Mouse (Mus musculus): ENCODE measurements at regions not wholly inside any gene's neighbourhood (a gene's known extent, or its start where the extent isn't known, plus 50 kb on each side); places are given as distances from the start of the nearest gene placed in this dataset.

DNA sequence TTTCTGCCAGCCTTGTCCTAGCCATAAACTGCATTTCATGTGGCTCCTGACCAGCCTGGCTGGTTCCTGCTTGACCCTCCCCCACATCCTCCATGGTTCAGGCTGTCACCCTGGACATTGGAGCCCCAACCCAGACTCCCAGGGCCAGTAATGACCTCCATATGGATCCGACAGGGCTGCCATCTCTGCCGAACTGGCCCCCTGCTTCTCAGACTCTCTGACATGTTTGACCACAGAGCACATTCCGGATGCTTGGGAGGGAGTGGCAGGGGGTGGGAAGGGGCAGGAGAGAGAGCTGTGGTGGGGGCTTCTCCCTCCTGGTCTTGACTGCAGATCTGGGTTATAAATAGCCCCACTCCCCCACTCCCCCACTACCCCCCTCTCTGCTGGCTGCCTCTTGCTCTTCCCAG lies 59.0 kb upstream of the Actrt2 start:
- WGBS, result 49% methylated on average over 3 of the region's 3 CpGs
- no peaks in the 10 kb centered on the region; the same call in 1 of the 2 replicates for H3K4me1 ChIP-seq (ENCODE audit: control insufficient read depth, insufficient read depth, low read depth, low read length)
- no peak for ATAC-seq
- no peak overlapping the region for H3K4me3 ChIP-seq (ENCODE audit: low read length)
- no peaks in the 10 kb centered on the region for H3K27me3 ChIP-seq (replicated peaks; ENCODE audit: control insufficient read depth, insufficient read depth, low read length)
- H3K9me3 ChIP-seq (ENCODE audit: control insufficient read depth, low read length), result no peaks in the 10 kb centered on the region
- H3K9ac ChIP-seq (ENCODE audit: low read depth, low read length), result no peak overlapping the region; the same call in 1 of the 2 replicates
- H3K27ac ChIP-seq (ENCODE audit: low read depth, low read length), result no peak overlapping the region
- H3K36me3 ChIP-seq (ENCODE audit: control insufficient read depth, insufficient read depth, low read length), result no peaks in the 10 kb centered on the region
- no peak overlapping the region for H3K4me2 ChIP-seq (ENCODE audit: low read length)

DNA sequence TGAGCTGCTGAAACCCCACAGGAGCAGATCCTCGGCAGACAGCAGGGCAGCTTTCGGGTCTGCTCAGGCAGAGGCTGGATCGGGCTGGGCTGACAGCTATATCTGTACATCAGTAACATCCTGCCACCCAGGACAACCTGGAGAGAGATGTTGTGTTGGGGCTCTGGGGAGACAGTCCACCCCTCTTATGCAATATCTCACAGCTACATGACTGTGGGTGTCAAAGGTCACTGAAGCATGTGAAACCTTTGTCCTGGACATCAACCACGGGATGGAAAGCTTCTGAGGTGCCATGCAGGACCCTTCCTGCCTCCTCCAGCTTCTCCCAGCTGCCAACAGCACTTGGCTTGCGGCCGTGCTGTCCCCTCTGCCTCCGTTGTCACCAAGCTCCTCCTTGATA lies 60.3 kb upstream of the Actrt2 start:
- Histone ChIP-seq H3K36me3 (ENCODE audit: control insufficient read depth, insufficient read depth, low read length) (no peaks in the 10 kb centered on the region), H3K9me3 (ENCODE audit: control insufficient read depth, low read length) (no peaks in the 10 kb centered on the region), H3K9ac (ENCODE audit: low read depth, low read length) (no peak overlapping the region), H3K27ac (ENCODE audit: low read depth, low read length) (no peak overlapping the region), H3K4me3 (ENCODE audit: low read length) (no peak overlapping the region), H3K4me2 (ENCODE audit: low read length) (no peak overlapping the region), H3K27me3 (replicated peaks; ENCODE audit: control insufficient read depth, insufficient read depth, low read length) (no peaks in the 10 kb centered on the region), H3K4me1 (ENCODE audit: control insufficient read depth, insufficient read depth, low read depth, low read length) (no peaks in the 10 kb centered on the region; the same call in 1 of the 2 replicates)
- no peak for ATAC-seq
- WGBS, result 73% methylated on average over 7 of the region's 7 CpGs

GRCm38 (mm10) chr4:154730646-154731045 lies 63.0 kb upstream of the Actrt2 start:
- no peak for ATAC-seq
- no peaks in the 10 kb centered on the region for H3K36me3 ChIP-seq (ENCODE audit: control insufficient read depth, insufficient read depth, low read length)
- no peak overlapping the region for H3K27ac ChIP-seq (ENCODE audit: low read depth, low read length)
- no peaks in the 10 kb centered on the region for H3K9me3 ChIP-seq (ENCODE audit: control insufficient read depth, low read length)
- H3K4me1 ChIP-seq (ENCODE audit: control insufficient read depth, insufficient read depth, low read depth, low read length), result no peaks in the 10 kb centered on the region; the same call in 1 of the 2 replicates
- H3K4me2 ChIP-seq (ENCODE audit: low read length), result no peak overlapping the region
- no peaks in the 10 kb centered on the region for H3K27me3 ChIP-seq (replicated peaks; ENCODE audit: control insufficient read depth, insufficient read depth, low read length)
- no peak overlapping the region for H3K4me3 ChIP-seq (ENCODE audit: low read length)
- WGBS, result 89% methylated on average over 5 of the region's 5 CpGs
- no peak overlapping the region for H3K9ac ChIP-seq (ENCODE audit: low read depth, low read length)

GRCm38 (mm10) chr4:154731345-154731744 lies 63.7 kb upstream of the Actrt2 start:
- H3K27ac ChIP-seq (ENCODE audit: low read depth, low read length), result no peak overlapping the region
- 52% methylated on average over 15 of the region's 15 CpGs for WGBS
- H3K36me3 ChIP-seq (ENCODE audit: control insufficient read depth, insufficient read depth, low read length), result no peaks in the 10 kb centered on the region
- H3K4me1 ChIP-seq (ENCODE audit: control insufficient read depth, insufficient read depth, low read depth, low read length), result no peaks in the 10 kb centered on the region; the same call in 1 of the 2 replicates
- H3K4me3 ChIP-seq (ENCODE audit: low read length), result no peak overlapping the region
- ATAC-seq, result no peak
- no peaks in the 10 kb centered on the region for H3K9me3 ChIP-seq (ENCODE audit: control insufficient read depth, low read length)
- H3K27me3 ChIP-seq (replicated peaks; ENCODE audit: control insufficient read depth, insufficient read depth, low read length), result no peaks in the 10 kb centered on the region
- no peak overlapping the region for H3K4me2 ChIP-seq (ENCODE audit: low read length)
- H3K9ac ChIP-seq (ENCODE audit: low read depth, low read length), result no peak overlapping the region

DNA sequence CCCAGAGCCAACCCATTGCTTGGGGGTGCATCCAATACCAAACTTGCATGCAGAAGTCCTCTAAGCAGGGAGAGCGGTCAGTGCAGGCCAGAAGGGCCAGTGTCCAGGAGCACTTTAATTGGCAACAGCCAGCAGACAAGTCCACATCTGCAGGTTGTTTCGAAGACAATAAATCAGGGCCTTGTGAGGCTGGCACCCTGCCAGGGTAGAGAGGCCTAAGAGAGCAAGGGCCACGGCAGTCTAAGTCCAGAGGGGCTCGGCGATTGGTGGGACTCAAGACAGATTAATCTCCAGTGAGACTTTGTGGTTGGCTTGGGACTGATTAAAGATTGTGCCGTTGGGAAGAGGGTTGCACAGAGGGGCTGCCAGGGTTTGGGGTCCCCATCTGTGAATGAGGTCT lies 68.4 kb upstream of the Actrt2 start:
- Histone ChIP-seq H3K4me3 (ENCODE audit: low read length) (no peak overlapping the region), H3K36me3 (ENCODE audit: control insufficient read depth, insufficient read depth, low read length) (no peaks in the 10 kb centered on the region), H3K4me1 (ENCODE audit: control insufficient read depth, insufficient read depth, low read depth, low read length) (no peaks in the 10 kb centered on the region; the same call in 1 of the 2 replicates), H3K27me3 (replicated peaks; ENCODE audit: control insufficient read depth, insufficient read depth, low read length) (no peaks in the 10 kb centered on the region; the same call in 1 of the 2 replicates), H3K4me2 (ENCODE audit: low read length) (no peak overlapping the region), H3K9ac (ENCODE audit: low read depth, low read length) (no peak overlapping the region), H3K9me3 (ENCODE audit: control insufficient read depth, low read length) (no peaks in the 10 kb centered on the region), H3K27ac (ENCODE audit: low read depth, low read length) (no peak overlapping the region)
- 70% methylated on average over 6 of the region's 6 CpGs for WGBS
- ATAC-seq, result no peak

DNA sequence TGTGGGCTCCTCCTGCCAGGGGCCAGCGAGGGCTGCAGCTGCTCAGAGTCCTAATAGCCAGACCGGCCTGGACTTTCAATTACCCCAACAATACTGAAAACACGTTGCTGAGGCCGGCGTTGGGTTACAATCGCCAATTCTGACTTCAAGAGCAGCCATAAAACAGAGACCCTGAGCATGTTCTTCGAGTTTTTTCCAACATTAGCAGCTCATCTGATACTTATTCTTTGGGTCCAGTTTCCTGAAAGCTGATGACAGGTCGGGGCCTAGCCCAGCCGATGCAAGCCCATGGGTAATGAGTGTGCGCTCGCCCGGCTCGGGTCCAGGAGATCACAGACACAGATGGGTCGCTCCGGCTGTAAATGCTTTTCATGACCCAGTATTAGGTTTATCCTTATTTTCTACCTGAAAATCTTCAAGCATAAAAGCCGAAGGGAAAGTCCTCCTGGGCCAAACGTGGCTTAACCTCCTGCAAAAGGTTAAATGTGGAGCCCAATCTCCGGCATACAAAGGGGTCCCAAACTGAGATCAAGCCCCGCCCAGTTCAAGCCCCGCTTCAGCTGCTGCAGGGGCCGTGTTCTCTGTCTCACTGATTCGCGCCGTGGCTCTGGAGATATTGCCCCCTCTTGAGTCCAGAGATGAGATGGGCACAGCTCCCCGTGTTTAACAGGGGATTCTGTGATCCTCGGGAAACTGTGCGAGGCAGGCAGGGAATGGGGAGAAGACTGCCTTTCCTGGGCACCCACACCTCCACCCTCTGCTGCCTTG lies 73.6 kb upstream of the Actrt2 start:
- WGBS, result 49% methylated on average over 27 of the region's 27 CpGs
- no peak overlapping the region for H3K4me2 ChIP-seq (ENCODE audit: low read length)
- no peaks in the 10 kb centered on the region for H3K36me3 ChIP-seq (ENCODE audit: control insufficient read depth, insufficient read depth, low read length)
- no peaks in the 10 kb centered on the region for H3K9me3 ChIP-seq (ENCODE audit: control insufficient read depth, low read length)
- H3K27ac ChIP-seq (ENCODE audit: low read depth, low read length), result no peak overlapping the region
- no peak overlapping the region for H3K9ac ChIP-seq (ENCODE audit: low read depth, low read length)
- ATAC-seq, result no peak
- H3K4me3 ChIP-seq (ENCODE audit: low read length), result no peak overlapping the region
- H3K27me3 ChIP-seq (replicated peaks; ENCODE audit: control insufficient read depth, insufficient read depth, low read length), result peaks cover 3% of the 10 kb centered on the region
- no peaks in the 10 kb centered on the region for H3K4me1 ChIP-seq (ENCODE audit: control insufficient read depth, insufficient read depth, low read depth, low read length)

- WGBS, result 78% methylated on average over 16 of the region's 16 CpGs
- H3K4me2 ChIP-seq (ENCODE audit: low read length), result no peak overlapping the region
- H3K4me3 ChIP-seq (ENCODE audit: low read length), result no peak overlapping the region
- peaks cover 3% of the 10 kb centered on the region; the same call in 1 of the 2 replicates for H3K27me3 ChIP-seq (replicated peaks; ENCODE audit: control insufficient read depth, insufficient read depth, low read length)
- ATAC-seq, result no peak
- H3K4me1 ChIP-seq (ENCODE audit: control insufficient read depth, insufficient read depth, low read depth, low read length), result no peaks in the 10 kb centered on the region
- no peak overlapping the region for H3K27ac ChIP-seq (ENCODE audit: low read depth, low read length)
- no peaks in the 10 kb centered on the region for H3K36me3 ChIP-seq (ENCODE audit: control insufficient read depth, insufficient read depth, low read length)
- H3K9ac ChIP-seq (ENCODE audit: low read depth, low read length), result no peak overlapping the region
- H3K9me3 ChIP-seq (ENCODE audit: control insufficient read depth, low read length), result no peaks in the 10 kb centered on the region
Measured at GRCm38 (mm10) chr4:154746323-154747005, 78.8 kb upstream of the Actrt2 start.

DNA sequence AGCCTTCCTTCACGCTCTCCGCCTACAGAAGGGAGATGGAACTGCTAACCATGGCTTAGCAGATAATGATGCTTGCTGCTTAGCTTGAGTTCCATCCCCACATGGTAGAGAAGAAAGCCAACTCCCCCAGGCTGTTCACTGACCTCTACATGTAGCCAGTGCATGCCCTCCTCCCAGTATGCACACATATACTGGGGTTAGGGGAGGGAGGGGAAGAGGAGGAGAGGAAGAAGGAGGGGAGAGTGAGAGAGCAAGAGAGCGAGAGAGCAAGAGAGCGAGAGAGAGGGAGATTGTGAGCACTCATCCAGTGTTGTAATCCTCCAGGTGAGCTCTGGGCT lies 79.3 kb upstream of the Actrt2 start:
- Histone ChIP-seq H3K4me2 (ENCODE audit: low read length) (no peak overlapping the region), H3K9me3 (ENCODE audit: control insufficient read depth, low read length) (no peaks in the 10 kb centered on the region), H3K9ac (ENCODE audit: low read depth, low read length) (no peak overlapping the region), H3K4me3 (ENCODE audit: low read length) (no peak overlapping the region), H3K36me3 (ENCODE audit: control insufficient read depth, insufficient read depth, low read length) (no peaks in the 10 kb centered on the region), H3K27me3 (replicated peaks; ENCODE audit: control insufficient read depth, insufficient read depth, low read length) (peaks cover 3% of the 10 kb centered on the region; the same call in 1 of the 2 replicates), H3K27ac (ENCODE audit: low read depth, low read length) (no peak overlapping the region), H3K4me1 (ENCODE audit: control insufficient read depth, insufficient read depth, low read depth, low read length) (no peaks in the 10 kb centered on the region)
- 90% methylated on average over 4 of the region's 4 CpGs for WGBS
- no peak for ATAC-seq

DNA sequence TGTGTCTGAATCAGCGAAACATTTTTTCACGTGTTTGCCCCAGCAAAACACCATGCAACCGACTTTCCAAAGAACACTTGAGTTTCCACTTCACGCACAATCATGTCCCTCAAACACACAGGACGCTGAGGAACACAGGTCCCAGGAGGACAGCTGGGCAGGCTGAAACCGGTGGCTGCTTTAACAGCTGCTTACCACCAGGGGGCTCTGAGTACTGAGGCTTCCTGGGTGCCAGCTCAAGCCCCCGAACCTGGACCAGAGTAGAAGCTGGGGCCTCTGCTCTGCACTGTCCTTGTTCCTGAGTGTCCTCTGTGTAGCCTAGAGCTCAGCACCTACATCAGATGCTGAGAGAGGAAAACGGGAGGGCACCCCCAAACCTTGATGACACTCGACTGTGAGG lies 81.5 kb upstream of the Actrt2 start:
- Histone ChIP-seq H3K4me3 (ENCODE audit: low read length) (no peak overlapping the region), H3K4me1 (ENCODE audit: control insufficient read depth, insufficient read depth, low read depth, low read length) (no peaks in the 10 kb centered on the region), H3K27me3 (replicated peaks; ENCODE audit: control insufficient read depth, insufficient read depth, low read length) (peaks cover 2% of the 10 kb centered on the region; the same call in 1 of the 2 replicates), H3K9me3 (ENCODE audit: control insufficient read depth, low read length) (no peaks in the 10 kb centered on the region), H3K36me3 (ENCODE audit: control insufficient read depth, insufficient read depth, low read length) (no peaks in the 10 kb centered on the region), H3K27ac (ENCODE audit: low read depth, low read length) (no peak overlapping the region), H3K4me2 (ENCODE audit: low read length) (no peak overlapping the region), H3K9ac (ENCODE audit: low read depth, low read length) (no peak overlapping the region)
- no peak for ATAC-seq
- 49% methylated on average over 9 of the region's 9 CpGs for WGBS
